Mouse (Mus musculus): ENCODE data around the gene Zc3h15. TPM values are rescaled to one million over a fixed set of nuclear protein-coding genes. Genes with fewer than 3 reads are reported as not detected.

Zc3h15 gene
- polyA plus RNA-seq, 1 experiment from 2014 or later: 137 TPM

GRCm38 (mm10) chr2:83675681-83676080 is 31.4 kb downstream of the Zc3h15 start:
- H3K4me3 ChIP-seq (replicated peaks): no peak overlapping the region
- no peaks in the 10 kb centered on the region for H3K36me3 ChIP-seq
- 54% methylated on average over 5 of the region's 5 CpGs for WGBS
- no peaks in the 10 kb centered on the region for H3K27me3 ChIP-seq (replicated peaks)
- ATAC-seq (ENCODE audit: insufficient read depth, low FRiP score, low read depth): no peak
- H3K4me1 ChIP-seq: no peaks in the 10 kb centered on the region
- H3K4me2 ChIP-seq: no peak overlapping the region
- H3K9me3 ChIP-seq: no peaks in the 10 kb centered on the region
- no peak overlapping the region for H3K9ac ChIP-seq
- no peak overlapping the region for H3K27ac ChIP-seq

- no peak overlapping the region for H3K4me2 ChIP-seq
- no peak for ATAC-seq (ENCODE audit: insufficient read depth, low FRiP score, low read depth)
- no peak overlapping the region for H3K4me3 ChIP-seq (replicated peaks)
- H3K36me3 ChIP-seq: no peaks in the 10 kb centered on the region
- H3K4me1 ChIP-seq: peaks cover 3% of the 10 kb centered on the region; the same call in 1 of the 2 replicates
- H3K27ac ChIP-seq: 0 out of 2 replicates have a peak overlapping the region, but pooled peaks have one; percentile 4
- 79% methylated on average over 4 of the region's 4 CpGs for WGBS
- no peaks in the 10 kb centered on the region for H3K27me3 ChIP-seq (replicated peaks)
- H3K9ac ChIP-seq: no peak overlapping the region
- H3K9me3 ChIP-seq: no peaks in the 10 kb centered on the region
Measured at GRCm38 (mm10) chr2:83676226-83676870, 32.1 kb downstream of the Zc3h15 start.

GRCm38 (mm10) chr2:83681332-83681731 is 37.1 kb downstream of the Zc3h15 start:
- ATAC-seq (ENCODE audit: insufficient read depth, low FRiP score, low read depth): no peak
- H3K4me1 ChIP-seq: peaks cover 3% of the 10 kb centered on the region; the same call in 1 of the 2 replicates
- WGBS: 57% methylated on average over 8 of the region's 8 CpGs
- peak overlapping the region; percentile 32; the same call in 1 of the 2 replicates for H3K27ac ChIP-seq
- H3K4me3 ChIP-seq (replicated peaks): no peak overlapping the region
- H3K9me3 ChIP-seq: no peaks in the 10 kb centered on the region
- no peaks in the 10 kb centered on the region for H3K27me3 ChIP-seq (replicated peaks)
- H3K4me2 ChIP-seq: no peak overlapping the region
- no peaks in the 10 kb centered on the region for H3K36me3 ChIP-seq
- H3K9ac ChIP-seq: no peak overlapping the region

GRCm38 (mm10) chr2:83681785-83682184 is 37.5 kb downstream of the Zc3h15 start:
- Histone ChIP-seq H3K36me3 (no peaks in the 10 kb centered on the region), H3K27me3 (replicated peaks) (no peaks in the 10 kb centered on the region), H3K9ac (no peak overlapping the region), H3K4me3 (replicated peaks) (no peak overlapping the region), H3K27ac (peak overlapping the region; percentile 32; the same call in 1 of the 2 replicates), H3K4me2 (no peak overlapping the region), H3K4me1 (peaks cover 3% of the 10 kb centered on the region; the same call in 1 of the 2 replicates), H3K9me3 (no peaks in the 10 kb centered on the region)
- WGBS: 53% methylated on average over 6 of the region's 6 CpGs
- no peak for ATAC-seq (ENCODE audit: insufficient read depth, low FRiP score, low read depth)

- WGBS: 40% methylated on average over 8 of the region's 8 CpGs
- no peaks in the 10 kb centered on the region for H3K36me3 ChIP-seq
- H3K9me3 ChIP-seq: no peaks in the 10 kb centered on the region
- H3K4me3 ChIP-seq (replicated peaks): no peak overlapping the region
- no peaks in the 10 kb centered on the region for H3K27me3 ChIP-seq (replicated peaks)
- H3K27ac ChIP-seq: peak overlapping the region; percentile 27; the same call in 1 of the 2 replicates
- peaks cover 3% of the 10 kb centered on the region; the same call in 1 of the 2 replicates for H3K4me1 ChIP-seq
- H3K9ac ChIP-seq: no peak overlapping the region
- no peak overlapping the region for H3K4me2 ChIP-seq
- ATAC-seq (ENCODE audit: insufficient read depth, low FRiP score, low read depth): no peak
Measured at GRCm38 (mm10) chr2:83682282-83682681, 38.0 kb downstream of the Zc3h15 start.

- WGBS: 63% methylated on average over 9 of the region's 9 CpGs
- H3K36me3 ChIP-seq: no peaks in the 10 kb centered on the region
- no peak overlapping the region for H3K4me3 ChIP-seq (replicated peaks)
- no peak overlapping the region for H3K27ac ChIP-seq
- H3K9me3 ChIP-seq: no peaks in the 10 kb centered on the region
- no peaks in the 10 kb centered on the region for H3K27me3 ChIP-seq (replicated peaks)
- no peak overlapping the region for H3K9ac ChIP-seq
- no peak for ATAC-seq (ENCODE audit: insufficient read depth, low FRiP score, low read depth)
- H3K4me1 ChIP-seq: peaks cover 3% of the 10 kb centered on the region; the same call in 1 of the 2 replicates
- H3K4me2 ChIP-seq: no peak overlapping the region
Measured at GRCm38 (mm10) chr2:83683731-83684519, 39.7 kb downstream of the Zc3h15 start.

- Histone ChIP-seq H3K4me3 (replicated peaks) (no peak overlapping the region), H3K4me1 (peaks cover 3% of the 10 kb centered on the region; the same call in 1 of the 2 replicates), H3K27me3 (replicated peaks) (no peaks in the 10 kb centered on the region), H3K27ac (no peak overlapping the region), H3K4me2 (no peak overlapping the region), H3K9me3 (no peaks in the 10 kb centered on the region), H3K36me3 (no peaks in the 10 kb centered on the region), H3K9ac (no peak overlapping the region)
- no peak for ATAC-seq (ENCODE audit: insufficient read depth, low FRiP score, low read depth)
- WGBS: 67% methylated on average over 8 of the region's 8 CpGs
Measured at GRCm38 (mm10) chr2:83684691-83685090, 40.5 kb downstream of the Zc3h15 start.

- Histone ChIP-seq H3K4me3 (replicated peaks) (no peak overlapping the region), H3K4me1 (no peaks in the 10 kb centered on the region), H3K27ac (no peak overlapping the region), H3K27me3 (replicated peaks) (no peaks in the 10 kb centered on the region), H3K9ac (no peak overlapping the region), H3K4me2 (no peak overlapping the region), H3K36me3 (no peaks in the 10 kb centered on the region), H3K9me3 (no peaks in the 10 kb centered on the region)
- no peak for ATAC-seq (ENCODE audit: insufficient read depth, low FRiP score, low read depth)
- WGBS: 59% methylated on average over 2 of the region's 2 CpGs
Measured at GRCm38 (mm10) chr2:83690372-83690771, 46.1 kb downstream of the Zc3h15 start.

GRCm38 (mm10) chr2:83692651-83693545 is 48.7 kb downstream of the Zc3h15 start:
- ATAC-seq (ENCODE audit: insufficient read depth, low FRiP score, low read depth): no peak
- Histone ChIP-seq H3K9ac (no peak overlapping the region), H3K36me3 (no peaks in the 10 kb centered on the region), H3K27me3 (replicated peaks) (no peaks in the 10 kb centered on the region), H3K4me3 (replicated peaks) (no peak overlapping the region), H3K27ac (no peak overlapping the region), H3K4me2 (no peak overlapping the region), H3K4me1 (no peaks in the 10 kb centered on the region), H3K9me3 (no peaks in the 10 kb centered on the region)
- 49% methylated on average over 10 of the region's 10 CpGs for WGBS

GRCm38 (mm10) chr2:83694061-83694460 is 49.8 kb downstream of the Zc3h15 start:
- ATAC-seq (ENCODE audit: insufficient read depth, low FRiP score, low read depth): no peak
- H3K36me3 ChIP-seq: no peaks in the 10 kb centered on the region
- no peaks in the 10 kb centered on the region for H3K9me3 ChIP-seq
- 65% methylated on average over 7 of the region's 7 CpGs for WGBS
- H3K27ac ChIP-seq: no peak overlapping the region
- no peaks in the 10 kb centered on the region for H3K27me3 ChIP-seq (replicated peaks)
- no peak overlapping the region for H3K9ac ChIP-seq
- H3K4me3 ChIP-seq (replicated peaks): no peak overlapping the region
- no peaks in the 10 kb centered on the region for H3K4me1 ChIP-seq
- no peak overlapping the region for H3K4me2 ChIP-seq

GRCm38 (mm10) chr2:83695345-83696247 is 51.4 kb downstream of the Zc3h15 start:
- Histone ChIP-seq H3K4me3 (replicated peaks) (no peak overlapping the region), H3K4me1 (no peaks in the 10 kb centered on the region), H3K36me3 (no peaks in the 10 kb centered on the region), H3K9ac (no peak overlapping the region), H3K27ac (no peak overlapping the region), H3K4me2 (no peak overlapping the region), H3K27me3 (replicated peaks) (no peaks in the 10 kb centered on the region), H3K9me3 (no peaks in the 10 kb centered on the region)
- ATAC-seq (ENCODE audit: insufficient read depth, low FRiP score, low read depth): no peak
- WGBS: 72% methylated on average over 11 of the region's 11 CpGs

Measured in stomach, embryonic 15.5 days (tissue).